Mouse (Mus musculus) ES-E14 (cell line): ENCODE measurements around the gene Shbg. TPM values are rescaled to one million over a fixed set of nuclear protein-coding genes. Genes with fewer than 3 reads are reported as not detected.

ENCODE experiments used
- DNase-seq: peaks from one replicate; pipeline ENCODE4 v3.0.0-alpha.2; 2013; ENCODE audit warnings: low read depth, low spot score
- H3K27ac ChIP-seq: 2 replicates; pipeline ENCODE4 v1.5.1; 2012; ENCODE audit warnings: low read depth, mild to moderate bottlenecking, low read length, moderate library complexity, mixed read lengths; ENCODE audit not compliant: poor library complexity, insufficient read depth, severe bottlenecking
- H3K36me3 ChIP-seq: 2 replicates; pipeline ENCODE4 v1.6.1; 2012; ENCODE audit warnings: mild to moderate bottlenecking, low read length, moderate library complexity, mixed read lengths; ENCODE audit not compliant: control insufficient read depth, poor library complexity, insufficient read depth, severe bottlenecking
- H3K4me1 ChIP-seq, 2 experiments: fragments of 150-350 bp in 1 of 2; sonication (generic) in 1 of 2; 2 replicates each; pipeline ENCODE4 v1.6.1; 2012; ENCODE audit warnings: low read length in 2 of 2, mild to moderate bottlenecking in 1 of 2, mixed read lengths in 1 of 2; ENCODE audit not compliant: control insufficient read depth in 2 of 2, insufficient read depth in 2 of 2, poor library complexity in 1 of 2
- H3K4me3 ChIP-seq, 2 experiments: fragments of 150-350 bp in 1 of 2; sonication (generic) in 1 of 2; 2 replicates each; pipeline ENCODE4 v1.5.1; 2012; ENCODE audit warnings: low read length in 2 of 2, low read depth in 1 of 2, mild to moderate bottlenecking in 1 of 2, mixed read lengths in 1 of 2; ENCODE audit not compliant: insufficient read depth in 1 of 2, poor library complexity in 1 of 2, severe bottlenecking in 1 of 2
- H3K9ac ChIP-seq: 2 replicates; pipeline ENCODE4 v1.6.1; 2012; ENCODE audit warnings: low read depth, mild to moderate bottlenecking, low read length, mixed read lengths; ENCODE audit not compliant: poor library complexity, insufficient read depth, severe bottlenecking
- H3K9me3 ChIP-seq: fragments of 150-350 bp; sonication (generic); 2 replicates; pipeline ENCODE4 v1.6.1; 2012; ENCODE audit warnings: low read depth, mild to moderate bottlenecking, low read length; ENCODE audit not compliant: control insufficient read depth, insufficient read depth
- CHD2 ChIP-seq: IDR thresholded peaks from 2 replicates; pipeline ENCODE4 v1.6.1; 2014; ENCODE audit warnings: mild to moderate bottlenecking, low read depth, low read length, inconsistent platforms
- HCFC1 ChIP-seq: IDR thresholded peaks from 2 replicates; pipeline ENCODE4 v1.6.1; 2012; ENCODE audit warnings: low read length, inconsistent platforms, borderline replicate concordance; ENCODE audit not compliant: insufficient read depth
- MAFK ChIP-seq: IDR thresholded peaks from 2 replicates; pipeline ENCODE4 v1.6.1; 2014; ENCODE audit warnings: mild to moderate bottlenecking, low read depth, low read length, inconsistent platforms; ENCODE audit not compliant: insufficient read depth
- ZC3H11A ChIP-seq: IDR thresholded peaks from 2 replicates; pipeline ENCODE4 v1.6.1; 2012; ENCODE audit warnings: low read depth, mild to moderate bottlenecking, inconsistent platforms, low read length, borderline replicate concordance
- ZNF384 ChIP-seq: IDR thresholded peaks from 2 replicates; pipeline ENCODE4 v1.6.1; 2012; ENCODE audit warnings: low read depth, low read length, inconsistent platforms
- in situ Hi-C, 2 experiments: fragments of 600-800 bp; cut with MboI; formaldehyde crosslinking; loops; one replicate each; pipeline ENCODE4 v1.15.1; 2025; ENCODE audit warnings: low sequenced_read_pairs in 2 of 2, inconsistent platforms in 1 of 2; ENCODE audit not compliant: unreplicated experiment in 2 of 2
- total RNA-seq: library from RNA; depleted of rRNA; stranded (reverse); fragments of 300-350 nt; gene quantifications from 2 replicates; pipeline ENCODE4 v1.2.3, GENCODE M21; 2012; rRNA removed

Shbg gene
- total RNA-seq = not detected in 2 replicates

DNA sequence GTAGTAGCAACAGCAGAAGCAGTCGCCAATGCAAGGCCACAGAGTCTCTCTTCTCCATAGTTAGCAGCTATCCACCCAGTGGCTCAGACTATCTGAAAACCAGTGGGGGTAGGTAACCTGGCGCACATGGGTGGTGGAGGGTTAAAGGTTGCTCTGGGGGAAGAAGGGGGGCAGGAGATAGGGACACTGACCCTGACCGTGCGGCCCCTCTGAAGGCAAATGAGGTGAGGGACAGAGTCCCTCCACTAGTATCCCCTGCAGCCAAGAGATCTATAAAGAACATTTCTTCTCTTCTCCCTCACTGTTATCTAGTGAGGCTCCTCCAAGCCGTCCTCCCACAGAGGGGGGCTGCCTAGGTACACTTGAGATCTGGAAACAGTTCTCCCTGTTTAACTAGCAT, at the start of gene Shbg:
Gene Shbg, minus strand, starts transcription at position 101 of the 400 bp plus-strand sequence.
- Histone ChIP-seq H3K4me1 (peaks cover 0 to 9% of the 10 kb centered on the region in 2 experiments; a peak in 2 of 4 replicates), H3K9ac (no peak within 1 kb of the TSS)

DNA sequence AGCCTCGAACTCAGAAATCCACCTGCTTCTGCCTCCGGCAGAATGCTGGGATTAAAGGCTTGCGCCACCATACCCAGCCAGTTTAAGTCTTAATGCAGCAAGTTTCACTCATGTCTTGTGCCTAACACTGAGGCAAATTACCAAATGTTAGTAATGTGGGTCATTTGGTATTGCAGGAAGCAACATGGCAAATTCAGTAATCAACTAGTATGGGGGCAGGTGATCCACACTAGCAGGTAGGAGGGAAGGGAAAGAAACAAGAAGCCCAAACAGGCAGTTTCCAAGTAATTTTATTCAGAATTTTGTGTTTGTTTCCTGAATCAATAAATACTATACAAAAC, 48.9 kb upstream of the Shbg start:
- TF ChIP-seq HCFC1 (no peak), ZNF384 (no peak), ZC3H11A (no peak), MAFK (no peak), CHD2 (no peak)
- H3K36me3 ChIP-seq = peaks cover 52% of the 10 kb centered on the region
- no peaks in the 10 kb centered on the region for H3K9me3 ChIP-seq
- no peak overlapping the region for H3K9ac ChIP-seq
- in situ Hi-C loops = no loop called here
- peaks cover 0 to 11% of the 10 kb centered on the region in 2 experiments; a peak in 1 of 4 replicates for H3K4me1 ChIP-seq
- 0 out of 2 replicates have a peak overlapping the region, but pooled peaks have one; percentile 26 for H3K27ac ChIP-seq
- DNase-seq = no peak
- H3K4me3 ChIP-seq = no peak overlapping the region

More for the DNA sequence above, at the start of gene Shbg:
- H3K27ac ChIP-seq = no peak within 1 kb of the TSS
- TF ChIP-seq ZC3H11A (no peak), ZNF384 (no peak), MAFK (no peak), CHD2 (no peak), HCFC1 (no peak)
- no peaks in the 10 kb centered on the region for H3K9me3 ChIP-seq
- no peak for DNase-seq
- H3K36me3 ChIP-seq = no peaks in the 10 kb centered on the region
- no peak within 1 kb of the TSS for H3K4me3 ChIP-seq
- in situ Hi-C loops = no loop called here

DNA sequence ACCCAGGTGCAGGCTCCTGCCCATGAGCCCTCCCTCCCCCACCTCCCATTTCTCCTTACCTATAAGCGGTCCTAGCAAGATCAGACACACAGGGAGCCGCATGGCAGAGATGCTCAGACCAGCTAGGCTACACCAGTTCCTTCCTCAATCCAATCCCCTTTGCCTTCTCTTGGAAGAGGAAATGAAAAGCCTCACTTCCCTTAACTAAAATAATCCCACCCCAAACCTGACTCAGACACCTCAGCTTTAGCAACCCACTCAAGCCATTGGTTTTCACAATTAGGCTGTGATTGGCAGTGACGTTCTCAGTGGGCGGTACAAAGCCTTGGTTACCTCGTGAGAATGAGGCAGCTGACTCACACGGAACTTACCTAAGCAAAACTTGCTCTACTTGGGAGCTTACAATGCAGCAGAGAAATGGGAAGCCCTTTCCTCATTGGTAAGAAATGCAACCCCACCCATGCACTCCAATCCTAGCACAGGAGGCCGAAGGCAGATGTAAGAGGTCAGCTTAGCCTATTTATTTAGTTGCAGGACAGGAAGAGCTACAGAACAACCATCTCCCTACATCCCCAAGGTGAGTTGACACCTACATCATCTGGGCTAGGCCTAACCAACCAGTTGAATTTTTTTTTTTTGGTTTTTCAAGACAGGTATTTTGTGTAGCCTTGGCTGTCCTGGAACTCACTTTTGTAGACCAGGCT, 48.4 kb upstream of the Shbg start, which contains the start of gene Cd68:
Gene Cd68, minus strand, starts transcription at position 193 of the 704 bp plus-strand sequence.
- H3K27ac ChIP-seq = peak within 1 kb of the TSS; percentile 86

DNA sequence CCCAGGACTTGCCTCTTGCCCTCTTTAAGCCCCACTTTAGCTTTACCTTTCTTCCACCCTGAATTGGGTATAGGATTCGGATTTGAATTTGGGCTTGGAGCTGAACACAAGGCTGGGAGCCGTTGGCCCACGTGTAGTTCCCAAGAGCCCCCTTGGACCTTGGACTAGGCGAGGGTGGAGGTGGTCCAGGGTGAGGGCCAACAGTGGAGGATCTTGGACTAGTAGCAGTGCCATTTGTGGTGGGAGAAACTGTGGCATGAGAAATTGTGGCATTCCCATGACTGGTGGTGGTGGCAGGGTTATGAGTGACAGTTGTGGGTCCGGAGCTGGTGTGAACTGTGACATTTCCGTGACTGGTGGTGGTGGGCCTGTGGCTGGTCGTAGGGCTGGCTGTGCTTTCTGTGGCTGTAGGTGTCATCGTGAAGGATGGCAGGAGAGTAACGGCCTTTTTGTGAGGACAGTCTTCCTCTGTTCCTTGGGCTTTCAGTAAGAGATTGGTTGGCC, 47.8 kb upstream of the Shbg start:
- Histone ChIP-seq H3K9ac (peak overlapping the region; percentile 64), H3K36me3 (peaks cover 42% of the 10 kb centered on the region), H3K27ac (peak overlapping the region; percentile 86), H3K4me1 (peaks cover 0 to 11% of the 10 kb centered on the region in 2 experiments; a peak in 1 of 4 replicates), H3K4me3 (peak overlapping the region in 1 of 2 experiments; percentile 37; a peak in 2 of 4 replicates), H3K9me3 (no peaks in the 10 kb centered on the region)
- no peak for TF ChIP-seq CHD2
- TF ChIP-seq HCFC1 = 0 out of 2 replicates have a peak, but pooled peaks have one; percentile 22
- in situ Hi-C loops = no loop called here
- DNase-seq = no peak

More for the DNA sequence above, 48.4 kb upstream of the Shbg start, which contains the start of gene Cd68:
- TF ChIP-seq MAFK (peak; percentile 70; the same call in 1 of the 2 replicates), ZC3H11A (no peak), HCFC1 (0 out of 2 replicates have a peak, but pooled peaks have one; percentile 38), ZNF384 (no peak; the same call in 1 of the 2 replicates), CHD2 (peak; percentile 83)
- peaks cover 0 to 11% of the 10 kb centered on the region in 2 experiments; a peak in 1 of 4 replicates for H3K4me1 ChIP-seq
- peak within 1 kb of the TSS; percentile 64 for H3K9ac ChIP-seq
- in situ Hi-C loops = no loop called here
- H3K4me3 ChIP-seq = peak within 1 kb of the TSS in 1 of 2 experiments; percentile 37; a peak in 2 of 4 replicates
- H3K9me3 ChIP-seq = no peaks in the 10 kb centered on the region
- peak; percentile 93 for DNase-seq
- peaks cover 48% of the 10 kb centered on the region for H3K36me3 ChIP-seq
